Mouse (Mus musculus): ENCODE results near the gene Myo16. TPM values are rescaled to one million over a fixed set of nuclear protein-coding genes. Genes with fewer than 3 reads are reported as not detected.

Myo16 gene
- 0.67 and 0.68 TPM in 2 replicates for polyA plus RNA-seq (2015; fragmentation: Nextera tagmentation; extraction: Ambion mirVana)

DNA sequence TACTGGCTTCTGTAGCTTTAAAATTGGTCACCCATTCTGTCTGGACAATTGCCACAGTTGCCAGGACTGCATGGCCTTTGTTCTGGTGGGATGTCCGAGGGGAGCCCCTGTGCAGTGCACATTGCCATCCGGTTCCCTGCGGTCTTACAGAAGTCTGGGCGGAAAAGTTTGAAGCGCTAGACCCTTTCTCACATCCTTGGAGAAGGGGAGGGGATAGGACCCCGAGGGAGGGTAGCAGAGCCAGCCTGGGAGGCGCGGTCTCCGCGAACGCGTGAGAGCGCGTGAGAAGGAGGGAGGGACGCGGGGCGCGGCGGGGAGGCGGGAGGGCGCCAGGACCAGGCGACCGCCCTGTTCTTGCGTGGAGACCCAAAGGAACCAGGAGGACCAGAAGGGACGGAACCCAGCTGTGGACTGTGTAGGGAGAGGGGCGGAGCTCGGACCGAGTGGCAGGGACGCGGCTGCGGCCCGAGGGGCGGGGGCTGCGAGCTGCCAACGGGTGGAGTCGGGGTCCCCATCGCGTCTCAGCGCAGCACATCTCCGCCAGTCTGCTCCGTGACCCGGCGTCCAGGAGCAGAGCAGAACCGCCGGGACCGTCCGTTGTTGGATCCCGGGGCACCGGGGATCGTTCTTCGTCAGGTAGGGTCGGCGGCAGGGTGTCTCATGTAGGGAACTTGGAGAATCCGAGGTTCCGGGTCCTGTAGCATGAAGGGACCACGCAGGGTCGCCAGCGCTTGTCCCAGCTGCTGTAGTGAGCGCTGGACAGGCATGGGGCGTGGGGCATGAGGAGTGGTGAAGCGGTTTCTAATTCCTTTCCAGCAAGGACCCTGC is at the start of gene Myo16:
Myo16 (plus strand) TSS at position 301 of the 828 bp plus-strand sequence.
- Histone ChIP-seq H3K36me3 (no peaks in the 10 kb centered on the region), H3K27me3 (peaks cover 17% of the 10 kb centered on the region), H3K4me2 (peak within 1 kb of the TSS; percentile 93), H3K9ac (peak within 1 kb of the TSS; percentile 40), H3K4me1 (0 out of 2 replicates have a peak, but pooled peaks cover 3% of the 10 kb centered on the region), H3K27ac (no peak within 1 kb of the TSS), H3K4me3 (peak within 1 kb of the TSS; percentile 51), H3K9me3 (no peaks in the 10 kb centered on the region)
- peak; percentile 79 for ATAC-seq (ENCODE audit: borderline replicate concordance, extremely low read depth, low FRiP score, low TSS enrichment)
- under 1% methylated on average over 57 of the region's 61 CpGs for WGBS

DNA sequence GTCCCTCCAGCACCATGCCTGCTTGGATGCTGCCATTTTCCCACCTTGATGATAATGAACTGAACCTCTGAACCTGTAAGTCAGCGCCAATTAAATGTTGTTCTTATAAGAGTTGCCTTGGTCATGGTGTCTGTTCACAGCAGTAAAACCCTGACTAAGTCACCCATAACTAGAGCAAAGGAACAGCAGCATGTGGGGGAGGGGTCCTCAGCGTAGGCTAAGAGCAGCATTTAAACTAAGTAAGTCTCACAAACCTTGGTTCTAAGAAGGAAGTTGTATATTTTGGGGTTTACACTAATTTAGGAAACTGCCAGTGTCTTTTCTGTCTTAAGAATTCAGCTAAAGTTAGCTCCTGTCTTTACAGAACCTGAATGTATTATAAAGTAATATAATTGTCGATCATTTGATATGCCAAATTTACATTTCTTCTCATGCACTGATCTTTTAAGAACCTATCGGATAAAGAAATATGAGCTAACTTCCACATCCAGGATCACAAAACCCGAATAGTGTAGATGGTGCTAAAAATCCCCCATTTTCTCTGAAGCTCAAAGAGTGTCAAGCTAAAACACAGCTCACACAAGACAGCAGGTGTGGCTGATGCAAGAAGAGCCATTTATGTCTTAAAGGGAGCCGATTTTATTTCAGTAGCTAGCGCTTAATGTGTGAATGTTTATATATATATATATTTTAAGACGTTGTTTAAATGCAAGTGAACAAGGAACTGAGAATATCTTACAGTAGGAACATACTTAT is 45.0 kb upstream of the Myo16 start:
- Histone ChIP-seq H3K27me3 (no peaks in the 10 kb centered on the region), H3K9ac (no peak overlapping the region), H3K9me3 (no peaks in the 10 kb centered on the region), H3K4me1 (no peaks in the 10 kb centered on the region), H3K36me3 (no peaks in the 10 kb centered on the region), H3K4me2 (no peak overlapping the region), H3K4me3 (no peak overlapping the region), H3K27ac (no peak overlapping the region)
- 80% methylated on average over 8 of the region's 8 CpGs for WGBS
- no peak for ATAC-seq (ENCODE audit: borderline replicate concordance, extremely low read depth, low FRiP score, low TSS enrichment)

DNA sequence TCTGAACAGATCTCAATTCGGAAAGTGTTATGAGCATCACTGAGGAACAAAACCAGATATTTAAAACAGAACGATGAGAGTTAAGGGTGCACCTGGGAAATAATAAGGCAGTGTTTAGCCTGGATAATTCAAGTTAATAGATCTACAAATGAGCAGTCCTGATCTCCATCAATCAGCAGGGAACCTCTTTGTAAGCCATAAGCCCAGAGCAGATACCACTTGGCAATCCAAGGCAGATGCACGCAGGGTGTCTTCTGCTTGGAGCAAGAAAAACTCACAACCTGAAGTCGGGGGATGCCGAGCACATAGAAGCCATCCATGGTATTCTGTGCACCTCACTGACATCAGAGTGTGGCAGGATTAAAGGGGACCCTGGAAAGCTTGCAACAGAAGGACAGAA is 31.0 kb upstream of the Myo16 start:
- Histone ChIP-seq H3K9ac (no peak overlapping the region), H3K4me3 (no peak overlapping the region)
- 76% methylated on average over 5 of the region's 5 CpGs for WGBS

DNA sequence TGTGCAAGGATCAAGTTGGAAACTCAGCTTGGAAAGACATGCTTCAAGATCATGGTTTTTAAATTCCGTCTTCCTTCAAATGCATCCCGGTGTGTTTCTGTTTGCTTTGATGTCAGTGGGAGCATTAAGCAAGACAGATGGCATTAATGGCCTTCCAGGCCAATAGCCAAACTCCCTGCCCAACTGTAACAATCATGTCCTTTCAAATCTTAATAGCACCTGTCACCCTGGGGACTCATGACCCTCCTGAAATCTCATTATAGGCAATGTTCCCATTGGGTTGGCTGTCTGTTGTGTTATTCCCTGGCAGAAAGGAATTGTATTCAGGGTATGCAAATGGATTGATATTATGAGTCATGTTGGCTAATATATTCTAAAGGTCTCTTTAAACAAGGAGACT is 30.3 kb upstream of the Myo16 start:
- Histone ChIP-seq H3K4me2 (no peak overlapping the region), H3K36me3 (no peaks in the 10 kb centered on the region), H3K4me1 (no peaks in the 10 kb centered on the region), H3K9ac (no peak overlapping the region), H3K4me3 (no peak overlapping the region), H3K27ac (no peak overlapping the region), H3K27me3 (no peaks in the 10 kb centered on the region), H3K9me3 (no peaks in the 10 kb centered on the region)
- WGBS: 57% methylated on average over 2 of the region's 2 CpGs
- no peak for ATAC-seq (ENCODE audit: borderline replicate concordance, extremely low read depth, low FRiP score, low TSS enrichment)

More for the DNA sequence above, 31.0 kb upstream of the Myo16 start:
- ATAC-seq (ENCODE audit: borderline replicate concordance, extremely low read depth, low FRiP score, low TSS enrichment): no peak
- Histone ChIP-seq H3K4me2 (no peak overlapping the region), H3K27me3 (no peaks in the 10 kb centered on the region), H3K4me1 (no peaks in the 10 kb centered on the region), H3K36me3 (no peaks in the 10 kb centered on the region), H3K27ac (no peak overlapping the region), H3K9me3 (no peaks in the 10 kb centered on the region)

DNA sequence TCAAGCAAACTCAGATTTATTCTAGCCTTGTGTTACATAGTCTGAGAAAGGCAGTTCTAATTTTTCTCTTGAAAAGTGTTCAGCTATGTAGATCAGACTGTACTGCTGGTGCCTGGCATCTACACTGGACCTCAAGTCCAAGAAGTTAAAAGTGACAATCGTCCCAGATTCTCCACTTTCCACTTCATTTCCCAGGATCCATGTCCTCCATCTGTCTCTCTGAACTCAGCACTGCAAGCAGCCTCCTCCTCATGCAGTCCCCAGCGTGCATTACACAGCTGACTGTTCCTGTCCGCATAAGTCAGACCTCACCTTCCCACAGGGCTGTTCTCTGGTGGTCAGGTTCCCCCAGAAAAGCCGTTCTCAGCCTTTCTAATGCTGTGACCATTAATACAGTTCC is 28.0 kb upstream of the Myo16 start:
- no peak overlapping the region for H3K4me3 ChIP-seq
- no peak overlapping the region for H3K9ac ChIP-seq
- no peak overlapping the region for H3K4me2 ChIP-seq
- no peak for ATAC-seq (ENCODE audit: borderline replicate concordance, extremely low read depth, low FRiP score, low TSS enrichment)
- no peaks in the 10 kb centered on the region for H3K36me3 ChIP-seq
- H3K27ac ChIP-seq: no peak overlapping the region
- H3K27me3 ChIP-seq: no peaks in the 10 kb centered on the region
- H3K9me3 ChIP-seq: no peaks in the 10 kb centered on the region
- WGBS: 73% methylated on average over 4 of the region's 4 CpGs
- H3K4me1 ChIP-seq: no peaks in the 10 kb centered on the region

DNA sequence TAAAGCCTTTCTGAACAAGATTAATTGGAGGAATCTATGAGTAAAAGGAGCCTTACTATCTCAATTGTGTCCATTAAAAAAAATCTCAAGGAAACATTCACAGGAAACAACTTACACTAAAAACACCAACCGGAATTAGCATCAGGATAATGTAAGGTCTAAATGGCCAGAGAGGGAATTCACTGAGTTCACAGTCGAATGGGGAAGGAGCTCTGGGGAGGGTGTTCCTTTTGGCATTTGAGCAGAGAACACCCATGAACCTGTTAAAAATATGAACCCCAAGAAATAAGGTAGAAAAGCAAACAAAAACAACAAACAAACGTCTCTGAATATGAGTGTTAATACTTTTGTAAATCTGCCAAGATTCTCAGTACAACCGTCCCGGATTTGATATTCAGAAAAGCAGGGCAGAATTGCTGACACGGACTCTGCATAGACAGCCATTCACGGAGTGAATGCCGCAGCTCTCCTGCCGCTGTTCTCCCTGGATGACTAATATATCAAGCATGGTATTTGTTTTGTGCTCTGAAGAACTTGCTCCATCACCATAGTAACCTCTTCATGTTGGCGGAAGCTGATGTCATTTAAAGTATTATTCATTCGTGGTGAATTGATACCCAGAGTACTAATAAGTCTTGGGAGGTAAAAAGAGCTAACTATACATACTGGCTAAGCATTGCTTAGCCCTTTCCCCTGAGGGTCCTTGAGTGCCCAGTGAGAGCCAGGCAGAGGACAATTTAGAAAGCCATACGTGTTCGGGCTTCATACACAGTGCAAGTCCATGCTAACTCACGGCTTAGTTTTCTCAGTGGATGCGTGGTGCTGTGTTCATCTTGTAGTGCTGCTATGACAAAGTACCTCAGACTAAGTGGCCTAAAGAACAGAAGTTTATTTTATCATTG is 22.9 kb upstream of the Myo16 start:
- Histone ChIP-seq H3K4me3 (no peak overlapping the region), H3K4me2 (no peak overlapping the region), H3K9ac (no peak overlapping the region), H3K9me3 (no peaks in the 10 kb centered on the region), H3K27me3 (no peaks in the 10 kb centered on the region), H3K27ac (0 out of 2 replicates have a peak overlapping the region, but pooled peaks have one; percentile 42), H3K36me3 (no peaks in the 10 kb centered on the region), H3K4me1 (no peaks in the 10 kb centered on the region)
- 45% methylated on average over 15 of the region's 15 CpGs for WGBS
- ATAC-seq (ENCODE audit: borderline replicate concordance, extremely low read depth, low FRiP score, low TSS enrichment): peak; percentile 55; the same call in 1 of the 2 replicates

DNA sequence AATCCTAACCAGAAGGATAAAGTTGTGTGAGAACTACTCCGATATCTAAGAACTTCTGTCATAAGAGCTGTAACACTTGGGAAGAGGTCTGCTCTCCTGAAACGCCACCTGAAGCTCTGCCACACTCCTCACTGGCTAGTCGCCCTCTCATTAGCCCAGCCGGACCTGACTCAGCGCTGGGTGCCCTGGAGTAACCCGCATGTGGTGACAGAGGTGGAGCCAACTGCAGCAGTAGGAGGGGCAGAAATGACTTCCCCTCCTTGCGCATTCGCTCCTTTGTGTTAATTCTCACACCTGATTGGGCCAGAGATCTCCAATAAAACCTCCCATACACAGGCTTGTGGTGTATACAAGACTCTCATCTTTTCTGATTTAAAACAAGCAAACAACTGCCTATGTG is 14.2 kb upstream of the Myo16 start:
- Histone ChIP-seq H3K36me3 (no peaks in the 10 kb centered on the region), H3K9me3 (no peaks in the 10 kb centered on the region), H3K27ac (no peak overlapping the region), H3K4me1 (no peaks in the 10 kb centered on the region), H3K27me3 (no peaks in the 10 kb centered on the region), H3K4me3 (no peak overlapping the region), H3K4me2 (no peak overlapping the region), H3K9ac (no peak overlapping the region)
- whole genome bisulfite sequencing: 31% methylated on average over 8 of the region's 8 CpGs
- ATAC-seq (ENCODE audit: borderline replicate concordance, extremely low read depth, low FRiP score, low TSS enrichment): no peak

DNA sequence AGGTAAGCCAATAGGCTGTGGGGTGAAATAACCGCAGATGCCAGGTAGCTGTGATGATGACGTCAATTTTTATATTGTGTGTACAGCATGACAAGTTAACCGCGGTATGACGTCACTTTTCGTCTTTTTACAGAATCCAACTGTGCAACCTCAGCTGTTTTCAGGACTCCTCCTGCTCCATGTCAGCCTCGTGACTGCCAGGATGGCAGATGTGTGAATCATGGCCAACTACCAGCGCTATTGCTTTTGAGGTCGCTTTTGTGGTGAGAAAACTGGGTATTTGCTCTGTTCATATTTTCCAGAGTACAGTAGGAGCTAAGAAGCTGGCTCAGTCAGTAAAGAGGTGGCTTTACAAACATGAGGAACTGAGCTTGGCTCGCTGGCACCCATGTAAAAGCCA is 9.8 kb upstream of the Myo16 start:
- Histone ChIP-seq H3K27me3 (no peaks in the 10 kb centered on the region), H3K9ac (no peak overlapping the region), H3K4me3 (no peak overlapping the region), H3K36me3 (no peaks in the 10 kb centered on the region), H3K27ac (no peak overlapping the region), H3K4me2 (no peak overlapping the region), H3K9me3 (no peaks in the 10 kb centered on the region), H3K4me1 (no peaks in the 10 kb centered on the region)
- no peak for ATAC-seq (ENCODE audit: borderline replicate concordance, extremely low read depth, low FRiP score, low TSS enrichment)
- 80% methylated on average over 10 of the region's 10 CpGs for WGBS

DNA sequence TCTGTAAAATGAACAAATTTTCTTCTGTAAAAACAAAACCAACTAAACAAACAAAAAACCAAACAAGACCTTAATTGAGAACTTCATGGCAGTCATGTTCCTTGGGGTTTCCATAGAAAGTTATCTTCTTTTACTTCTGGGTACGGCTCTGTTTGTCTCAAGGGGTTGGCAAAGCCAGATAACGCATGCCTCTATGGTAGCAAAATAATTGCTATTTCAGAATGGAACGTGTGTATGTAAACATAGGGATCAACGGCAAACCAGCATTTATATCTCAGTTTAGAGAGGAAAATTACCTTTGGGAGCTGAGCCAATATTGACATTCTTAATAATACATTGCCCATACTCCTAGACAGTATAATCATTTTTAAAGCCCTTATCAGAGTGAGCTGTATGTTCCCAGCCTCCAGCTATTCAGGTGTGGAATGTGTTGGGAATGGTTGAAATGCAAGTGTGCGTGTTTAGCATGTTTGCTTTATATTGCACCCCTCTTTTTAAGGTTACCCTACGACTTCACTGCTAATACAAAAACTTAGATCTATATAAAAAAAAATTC is 1.9 kb upstream of the Myo16 start:
- H3K4me2 ChIP-seq: peak overlapping the region; percentile 16
- no peak overlapping the region for H3K4me3 ChIP-seq
- no peak for ATAC-seq (ENCODE audit: borderline replicate concordance, extremely low read depth, low FRiP score, low TSS enrichment)
- peaks cover 17% of the 10 kb centered on the region for H3K27me3 ChIP-seq
- 33% methylated on average over 6 of the region's 6 CpGs for WGBS
- H3K9ac ChIP-seq: no peak overlapping the region
- H3K36me3 ChIP-seq: no peaks in the 10 kb centered on the region
- 0 out of 2 replicates have a peak, but pooled peaks cover 3% of the 10 kb centered on the region for H3K4me1 ChIP-seq
- H3K27ac ChIP-seq: no peak overlapping the region
- H3K9me3 ChIP-seq: no peaks in the 10 kb centered on the region

DNA sequence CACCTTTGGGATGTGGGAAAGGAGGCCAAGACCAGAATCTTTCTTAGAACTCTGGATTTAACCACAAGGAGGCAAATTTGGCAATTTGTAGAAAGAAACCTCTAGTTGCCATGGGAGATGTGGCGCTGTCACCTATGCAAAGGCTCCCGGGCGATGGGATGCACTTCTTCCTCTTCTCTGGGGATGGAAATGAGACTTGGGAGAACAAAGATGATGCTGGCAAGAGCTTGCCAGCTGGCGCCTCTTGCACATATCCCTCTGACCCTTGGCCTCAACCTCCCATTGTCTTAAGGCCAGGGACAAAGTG is 681 bp downstream of the Myo16 start:
- Histone ChIP-seq H3K4me1 (0 out of 2 replicates have a peak, but pooled peaks cover 3% of the 10 kb centered on the region), H3K27me3 (peaks cover 17% of the 10 kb centered on the region), H3K9ac (no peak overlapping the region), H3K4me3 (peak overlapping the region; percentile 51), H3K9me3 (no peaks in the 10 kb centered on the region), H3K27ac (no peak overlapping the region), H3K4me2 (peak overlapping the region; percentile 93), H3K36me3 (no peaks in the 10 kb centered on the region)
- WGBS: 25% methylated on average over 4 of the region's 4 CpGs
- ATAC-seq (ENCODE audit: borderline replicate concordance, extremely low read depth, low FRiP score, low TSS enrichment): no peak

DNA sequence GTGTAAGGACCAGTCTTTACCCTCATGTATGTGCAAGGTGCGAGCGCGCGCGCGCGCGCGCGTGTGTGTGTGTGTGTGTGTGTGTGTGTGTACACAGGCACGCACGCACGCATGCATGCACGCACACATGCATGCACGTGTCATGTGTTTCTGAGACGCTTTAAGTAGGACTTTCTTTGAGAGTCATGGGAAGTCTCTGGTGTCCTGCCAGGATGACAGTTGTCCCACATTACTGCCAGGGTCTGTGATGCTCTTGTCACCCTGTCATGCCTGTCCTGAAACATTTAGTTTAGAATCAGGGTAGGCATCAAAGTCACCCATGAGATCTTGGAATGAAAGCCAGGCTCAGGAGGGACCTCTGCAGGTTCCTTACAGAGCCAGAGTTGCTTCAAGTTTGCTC is 1.4 kb downstream of the Myo16 start:
- 0 out of 2 replicates have a peak, but pooled peaks cover 3% of the 10 kb centered on the region for H3K4me1 ChIP-seq
- no peaks in the 10 kb centered on the region for H3K36me3 ChIP-seq
- H3K9ac ChIP-seq: no peak overlapping the region
- 96% methylated on average over 16 of the region's 16 CpGs for WGBS
- no peaks in the 10 kb centered on the region for H3K9me3 ChIP-seq
- no peak for ATAC-seq (ENCODE audit: borderline replicate concordance, extremely low read depth, low FRiP score, low TSS enrichment)
- H3K27ac ChIP-seq: no peak overlapping the region
- no peak overlapping the region for H3K4me2 ChIP-seq
- H3K27me3 ChIP-seq: peaks cover 17% of the 10 kb centered on the region
- no peak overlapping the region; the same call in 1 of the 2 replicates for H3K4me3 ChIP-seq

Measured in lung, embryonic 15.5 days (tissue).